Mouse (Mus musculus): Measurements from ENCODE around the gene Col28a1. TPM values are rescaled to one million over a fixed set of nuclear protein-coding genes. Genes with fewer than 3 reads are reported as not detected.

The Col28a1 gene
- polyA plus RNA-seq, 1 experiment from 2014 or later = 0.33 TPM

- Histone ChIP-seq H3K9me3 (no peaks in the 10 kb centered on the region), H3K4me2 (no peak overlapping the region), H3K27me3 (no peaks in the 10 kb centered on the region), H3K9ac (no peak overlapping the region), H3K36me3 (no peaks in the 10 kb centered on the region), H3K27ac (0 out of 2 replicates have a peak overlapping the region, but pooled peaks have one; percentile 5), H3K4me3 (no peak overlapping the region), H3K4me1 (peaks cover 8% of the 10 kb centered on the region)
- peak; percentile 44; the same call in 1 of the 2 replicates for ATAC-seq (ENCODE audit: insufficient number of reproducible peaks, low FRiP score, low TSS enrichment, low read depth)
- WGBS = 20% methylated on average over 5 of the region's 5 CpGs
Measured at GRCm38 (mm10) chr6:7971020-7971760, 221.2 kb downstream of the Col28a1 start.

- peaks cover 12% of the 10 kb centered on the region for H3K4me1 ChIP-seq
- no peak overlapping the region for H3K4me3 ChIP-seq
- H3K9me3 ChIP-seq = no peaks in the 10 kb centered on the region
- H3K9ac ChIP-seq = no peak overlapping the region
- 53% methylated on average over 4 of the region's 4 CpGs for WGBS
- no peaks in the 10 kb centered on the region for H3K27me3 ChIP-seq
- H3K4me2 ChIP-seq = no peak overlapping the region
- H3K36me3 ChIP-seq = no peaks in the 10 kb centered on the region
- H3K27ac ChIP-seq = no peak overlapping the region
- no peak; the same call in 1 of the 2 replicates for ATAC-seq (ENCODE audit: insufficient number of reproducible peaks, low FRiP score, low TSS enrichment, low read depth)
Measured at GRCm38 (mm10) chr6:7969376-7969775, 223.0 kb downstream of the Col28a1 start.

DNA sequence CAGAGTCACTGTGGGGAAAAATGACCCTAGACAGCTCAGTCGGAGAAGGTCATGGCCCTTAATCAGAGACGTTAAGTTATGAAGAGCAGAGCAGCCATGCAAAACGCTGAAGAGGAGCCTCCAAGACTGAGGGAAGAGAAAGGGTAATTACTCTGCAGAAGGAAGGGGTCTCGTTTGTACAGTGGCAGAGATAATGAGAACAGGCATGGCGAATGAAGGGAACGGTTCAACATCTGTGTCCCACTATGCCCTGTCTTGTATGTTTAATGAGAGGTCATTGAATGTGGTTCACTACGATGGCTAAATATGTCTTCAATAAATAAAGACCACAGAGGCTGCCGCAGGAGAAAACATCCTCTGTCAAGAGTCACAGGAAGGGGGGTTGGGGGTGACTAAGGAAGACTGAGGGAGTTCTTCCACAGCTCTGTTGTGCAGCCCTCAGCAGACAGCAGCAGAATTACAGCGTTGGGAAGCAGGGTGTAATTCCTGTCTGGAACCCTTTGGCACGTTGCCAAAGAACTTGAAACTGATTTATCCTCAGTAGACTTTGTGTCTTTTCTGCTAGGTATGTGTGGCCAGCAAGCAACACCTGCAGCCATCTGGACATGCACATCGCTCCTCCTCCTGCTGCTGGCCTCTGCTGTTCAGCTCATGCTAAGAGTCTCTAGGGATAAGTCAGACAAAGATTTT is 226.4 kb downstream of the Col28a1 start:
- Histone ChIP-seq H3K4me1 (peaks cover 12% of the 10 kb centered on the region), H3K4me2 (no peak overlapping the region), H3K9me3 (no peaks in the 10 kb centered on the region), H3K9ac (no peak overlapping the region), H3K4me3 (no peak overlapping the region), H3K27ac (no peak overlapping the region), H3K27me3 (no peaks in the 10 kb centered on the region), H3K36me3 (no peaks in the 10 kb centered on the region)
- 24% methylated on average over 11 of the region's 11 CpGs for WGBS
- ATAC-seq (ENCODE audit: insufficient number of reproducible peaks, low FRiP score, low TSS enrichment, low read depth) = 0 out of 2 replicates have a peak, but pooled peaks have one; percentile 19

- Histone ChIP-seq H3K27ac (no peak overlapping the region), H3K4me3 (no peak overlapping the region), H3K36me3 (no peaks in the 10 kb centered on the region), H3K9me3 (no peaks in the 10 kb centered on the region), H3K4me1 (peaks cover 9% of the 10 kb centered on the region), H3K27me3 (no peaks in the 10 kb centered on the region), H3K4me2 (no peak overlapping the region), H3K9ac (no peak overlapping the region)
- no peak for ATAC-seq (ENCODE audit: insufficient number of reproducible peaks, low FRiP score, low TSS enrichment, low read depth)
- 82% methylated on average over 7 of the region's 7 CpGs for WGBS
Measured at GRCm38 (mm10) chr6:7962749-7963148, 229.7 kb downstream of the Col28a1 start.

GRCm38 (mm10) chr6:7952208-7952607 is 240.2 kb downstream of the Col28a1 start:
- Histone ChIP-seq H3K4me2 (no peak overlapping the region), H3K27me3 (no peaks in the 10 kb centered on the region), H3K9ac (no peak overlapping the region), H3K4me3 (no peak overlapping the region), H3K9me3 (no peaks in the 10 kb centered on the region), H3K36me3 (no peaks in the 10 kb centered on the region), H3K4me1 (no peaks in the 10 kb centered on the region), H3K27ac (no peak overlapping the region)
- WGBS = 43% methylated on average over 2 of the region's 2 CpGs
- no peak for ATAC-seq (ENCODE audit: insufficient number of reproducible peaks, low FRiP score, low TSS enrichment, low read depth)

GRCm38 (mm10) chr6:7951778-7952177 is 240.6 kb downstream of the Col28a1 start:
- Histone ChIP-seq H3K4me1 (no peaks in the 10 kb centered on the region), H3K9me3 (no peaks in the 10 kb centered on the region), H3K4me2 (no peak overlapping the region), H3K27me3 (no peaks in the 10 kb centered on the region), H3K4me3 (no peak overlapping the region), H3K27ac (no peak overlapping the region), H3K36me3 (no peaks in the 10 kb centered on the region), H3K9ac (no peak overlapping the region)
- no peak for ATAC-seq (ENCODE audit: insufficient number of reproducible peaks, low FRiP score, low TSS enrichment, low read depth)

Other genes starting within 250 kb of the Col28a1 start
- gene Mios, start 16.6 kb upstream of the Col28a1 start, polyA plus RNA-seq (2015; fragmentation: Nextera tagmentation; extraction: Ambion mirVana) = 22.3 and 23.9 TPM in 2 replicates
- 97.2 and 111 TPM in 2 replicates for gene Rpa3, start 66.6 kb upstream of the Col28a1 start, polyA plus RNA-seq (2015; fragmentation: Nextera tagmentation; extraction: Ambion mirVana)
- gene Umad1, start 66.7 kb upstream of the Col28a1 start, polyA plus RNA-seq (2015; fragmentation: Nextera tagmentation; extraction: Ambion mirVana) = 16.1 TPM in 2 replicates
- 8.0 and 9.7 TPM in 2 replicates for gene Gm45062, start 66.8 kb upstream of the Col28a1 start, polyA plus RNA-seq (2015; fragmentation: Nextera tagmentation; extraction: Ambion mirVana)